Mouse (Mus musculus): Measurements from ENCODE around the gene Ube4b. TPM values are rescaled to one million over a fixed set of nuclear protein-coding genes. Genes with fewer than 3 reads are reported as not detected.

Gene Ube4b
- polyA plus RNA-seq, 1 experiment from 2014 or later = 56.5 TPM

DNA sequence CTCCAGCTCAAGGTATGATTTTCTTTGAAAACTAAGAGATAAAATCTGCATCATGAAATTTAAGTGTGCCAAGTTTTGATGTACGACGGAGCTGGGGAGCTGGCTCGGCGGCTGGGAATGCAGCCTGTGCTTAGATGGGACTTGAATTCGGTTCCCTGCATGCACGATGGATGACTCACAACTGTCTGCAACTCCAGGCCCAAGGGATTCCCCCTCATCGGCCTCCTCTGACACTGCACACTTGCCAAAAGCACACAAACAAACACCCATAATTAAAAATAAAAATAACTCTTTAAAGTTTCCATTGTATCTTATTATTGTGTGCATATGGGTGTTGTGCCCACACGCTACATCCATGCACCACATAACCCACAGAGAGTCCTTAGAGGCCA is 25.0 kb downstream of the Ube4b start:
- Histone ChIP-seq H3K9ac (no peak overlapping the region), H3K27me3 (no peaks in the 10 kb centered on the region), H3K9me3 (no peaks in the 10 kb centered on the region), H3K4me1 (replicated peaks) (peaks cover 45% of the 10 kb centered on the region), H3K4me2 (no peak overlapping the region), H3K4me3 (no peak overlapping the region), H3K36me3 (peaks cover 22% of the 10 kb centered on the region), H3K27ac (no peak overlapping the region)
- no peak for ATAC-seq (ENCODE audit: low FRiP score)
- 87% methylated on average over 8 of the region's 8 CpGs for WGBS

DNA sequence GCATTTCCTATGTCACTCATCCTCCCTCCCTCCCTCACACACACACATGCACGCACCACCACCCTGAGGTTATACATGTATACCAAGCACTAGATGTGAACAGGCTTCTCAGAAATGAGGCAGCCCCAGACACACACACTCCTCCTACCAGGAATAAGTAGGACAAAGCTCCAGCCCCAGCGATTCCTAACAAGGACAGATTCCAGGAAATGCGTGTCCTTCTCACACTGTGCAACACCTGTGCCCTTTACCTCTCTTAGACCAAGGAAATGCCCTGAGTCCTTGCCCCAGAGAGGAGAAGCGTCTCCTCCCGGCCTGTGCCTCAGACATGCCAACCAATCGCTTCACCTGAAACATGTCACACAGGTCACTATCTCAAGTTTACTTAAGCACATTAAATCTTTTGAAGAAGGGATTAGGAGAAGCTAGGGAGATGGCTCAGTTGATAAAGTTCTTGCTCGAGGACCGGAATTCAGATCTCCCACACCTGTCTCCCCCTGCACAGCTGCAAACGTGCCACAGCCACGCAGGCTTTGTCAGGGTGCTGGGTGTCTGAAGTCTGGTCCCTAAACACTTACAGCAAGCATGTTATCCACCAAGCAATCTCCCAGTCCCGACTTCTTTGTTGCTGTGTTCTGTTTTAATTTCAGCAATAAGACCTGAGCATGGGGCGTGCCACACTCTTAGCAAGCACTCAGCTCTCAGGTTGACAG is 25.5 kb downstream of the Ube4b start:
- H3K4me1 ChIP-seq (replicated peaks) = peaks cover 44% of the 10 kb centered on the region
- H3K4me3 ChIP-seq = no peak overlapping the region
- no peak overlapping the region for H3K9ac ChIP-seq
- H3K4me2 ChIP-seq = no peak overlapping the region
- peak overlapping the region; percentile 4; the same call in 1 of the 2 replicates for H3K27ac ChIP-seq
- 90% methylated on average over 12 of the region's 12 CpGs for WGBS
- peaks cover 23% of the 10 kb centered on the region for H3K36me3 ChIP-seq
- no peaks in the 10 kb centered on the region for H3K9me3 ChIP-seq
- H3K27me3 ChIP-seq = no peaks in the 10 kb centered on the region
- no peak for ATAC-seq (ENCODE audit: low FRiP score)

DNA sequence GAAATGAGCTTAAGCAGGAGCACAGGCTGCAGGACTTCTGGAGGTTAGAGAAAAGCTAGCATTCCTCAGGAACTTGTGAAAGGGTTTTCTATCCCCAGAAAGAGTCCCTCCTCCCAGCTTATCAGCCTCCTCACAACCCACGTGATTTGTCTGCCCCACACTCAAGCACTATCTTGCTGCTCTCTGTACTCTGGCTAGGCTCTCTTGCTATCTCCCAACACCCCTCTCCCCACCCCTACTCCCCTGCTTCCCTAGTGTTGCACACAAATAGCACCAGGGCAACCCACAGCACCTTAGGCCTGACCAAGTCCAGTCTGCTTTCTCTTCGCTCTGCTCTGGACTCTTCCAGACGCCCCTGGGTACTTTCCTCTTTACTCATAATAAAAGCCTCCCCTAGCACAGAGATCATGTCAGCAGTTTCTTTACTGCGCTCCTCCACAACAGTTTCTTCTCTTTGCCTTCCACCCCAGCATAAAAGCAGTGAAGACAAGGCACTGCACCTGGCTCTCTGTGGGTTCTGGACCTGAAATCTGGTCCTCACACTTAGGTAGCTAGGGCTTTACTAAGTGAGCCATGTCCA is 27.1 kb downstream of the Ube4b start:
- no peak overlapping the region for H3K9ac ChIP-seq
- H3K27ac ChIP-seq = peak overlapping the region; percentile 13; the same call in 1 of the 2 replicates
- no peak overlapping the region for H3K4me3 ChIP-seq
- ATAC-seq (ENCODE audit: low FRiP score) = no peak
- H3K9me3 ChIP-seq = no peaks in the 10 kb centered on the region
- no peak overlapping the region for H3K4me2 ChIP-seq
- peaks cover 23% of the 10 kb centered on the region for H3K36me3 ChIP-seq
- H3K4me1 ChIP-seq (replicated peaks) = peaks cover 30% of the 10 kb centered on the region
- 78% methylated on average over 4 of the region's 4 CpGs for WGBS
- no peaks in the 10 kb centered on the region for H3K27me3 ChIP-seq

- H3K4me1 ChIP-seq (replicated peaks) = peaks cover 21% of the 10 kb centered on the region
- no peak overlapping the region for H3K4me2 ChIP-seq
- no peak overlapping the region for H3K9ac ChIP-seq
- H3K4me3 ChIP-seq = no peak overlapping the region
- H3K9me3 ChIP-seq = no peaks in the 10 kb centered on the region
- H3K27ac ChIP-seq = no peak overlapping the region
- ATAC-seq (ENCODE audit: low FRiP score) = no peak
- WGBS = 91% methylated on average over 9 of the region's 9 CpGs
- H3K36me3 ChIP-seq = peaks cover 23% of the 10 kb centered on the region
- no peaks in the 10 kb centered on the region for H3K27me3 ChIP-seq
Observed at GRCm38 (mm10) chr4:149398181-149398735, 28.3 kb downstream of the Ube4b start.

DNA sequence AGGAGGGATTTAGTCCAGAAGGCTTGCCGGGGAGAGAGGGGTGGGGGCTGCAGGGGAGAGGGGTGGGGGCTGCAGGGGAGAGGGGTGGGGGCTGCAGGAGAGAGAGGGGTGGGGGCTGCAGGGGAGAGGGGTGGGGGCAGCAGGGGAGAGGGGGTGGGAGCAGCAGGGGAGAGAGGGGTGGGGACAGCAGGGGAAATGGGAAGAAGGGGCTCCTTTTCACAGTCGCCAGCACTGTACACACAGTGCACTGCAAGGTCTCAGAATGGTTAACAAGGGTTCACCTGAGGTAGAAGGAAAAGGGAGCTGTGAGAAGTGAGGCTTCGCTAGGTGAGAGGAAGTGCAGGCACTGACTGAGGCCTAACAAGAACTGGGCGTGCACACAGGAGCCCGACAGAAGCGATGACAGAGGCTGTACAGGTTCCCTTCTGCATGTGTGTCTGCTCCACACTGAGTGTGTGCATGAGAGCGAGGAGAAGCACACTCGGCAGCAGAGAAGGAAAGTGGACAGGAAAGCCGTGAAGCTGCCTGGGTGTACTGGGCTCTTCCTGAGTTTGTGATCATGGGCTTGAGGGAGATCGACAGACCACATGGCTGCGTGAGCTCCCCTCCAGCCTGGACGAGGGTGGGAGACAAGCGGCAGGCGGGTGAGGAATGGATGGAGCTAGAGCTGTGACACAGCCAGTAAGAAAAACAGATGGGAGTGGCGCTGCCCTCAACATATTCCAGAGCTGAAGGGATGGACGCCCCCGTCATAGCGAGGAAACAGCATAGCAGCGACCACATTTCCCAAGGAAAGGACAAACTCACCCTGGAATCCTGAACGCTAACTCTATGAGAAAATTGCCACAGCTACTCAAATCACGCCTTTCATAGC is 29.9 kb downstream of the Ube4b start:
- Histone ChIP-seq H3K9me3 (no peaks in the 10 kb centered on the region), H3K4me2 (no peak overlapping the region), H3K36me3 (peaks cover 35% of the 10 kb centered on the region), H3K4me1 (replicated peaks) (peaks cover 31% of the 10 kb centered on the region), H3K27me3 (no peaks in the 10 kb centered on the region), H3K27ac (peak overlapping the region; percentile 72), H3K4me3 (no peak overlapping the region), H3K9ac (no peak overlapping the region)
- WGBS = 67% methylated on average over 21 of the region's 21 CpGs
- no peak for ATAC-seq (ENCODE audit: low FRiP score)

DNA sequence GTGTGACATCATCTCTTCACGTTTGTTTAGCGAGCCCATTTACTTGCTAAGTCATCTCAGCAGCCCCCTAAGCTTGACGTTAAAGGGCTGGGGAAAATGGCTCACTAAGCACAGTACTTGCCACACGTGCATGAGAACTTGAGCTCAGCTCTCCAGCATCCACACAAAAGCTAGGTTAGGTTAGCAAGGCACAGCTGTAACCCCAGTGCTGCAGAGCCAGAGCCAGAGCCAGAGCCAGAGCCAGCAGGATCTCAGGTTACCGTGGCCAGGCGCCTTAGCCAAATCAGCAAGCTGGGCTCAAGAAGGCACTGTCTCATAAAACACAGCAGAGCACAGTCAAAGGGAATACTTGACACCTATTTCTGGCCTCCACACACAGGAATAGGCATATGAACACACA is 31.0 kb downstream of the Ube4b start:
- Histone ChIP-seq H3K4me3 (no peak overlapping the region), H3K9me3 (no peaks in the 10 kb centered on the region), H3K4me2 (no peak overlapping the region), H3K27me3 (no peaks in the 10 kb centered on the region), H3K9ac (no peak overlapping the region), H3K4me1 (replicated peaks) (peaks cover 27% of the 10 kb centered on the region), H3K36me3 (peaks cover 41% of the 10 kb centered on the region), H3K27ac (0 out of 2 replicates have a peak overlapping the region, but pooled peaks have one; percentile 35)
- WGBS = 80% methylated on average over 6 of the region's 6 CpGs
- no peak for ATAC-seq (ENCODE audit: low FRiP score)

DNA sequence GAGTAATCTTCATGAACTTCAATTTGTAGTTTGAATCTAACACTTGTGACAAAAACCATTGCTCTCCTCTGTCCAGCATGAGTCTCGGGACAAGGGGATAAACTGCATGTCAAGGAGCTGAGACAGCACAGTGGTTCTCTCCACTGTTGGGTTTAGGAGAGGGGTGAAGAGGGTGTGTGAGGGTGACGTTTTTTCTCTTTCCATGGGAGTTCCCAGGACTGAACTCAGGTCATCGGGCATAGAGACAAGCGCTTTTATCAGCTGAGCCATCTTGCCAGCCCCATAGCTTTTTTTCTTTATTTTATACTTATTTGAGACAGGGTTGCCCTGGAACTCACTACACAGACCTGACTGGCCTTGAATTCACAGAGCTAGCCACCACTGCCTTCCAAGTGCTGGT is 32.3 kb downstream of the Ube4b start:
- 85% methylated on average over 4 of the region's 4 CpGs for WGBS
- H3K9ac ChIP-seq = no peak overlapping the region
- no peak overlapping the region for H3K4me3 ChIP-seq
- no peak overlapping the region for H3K4me2 ChIP-seq
- peaks cover 46% of the 10 kb centered on the region for H3K36me3 ChIP-seq
- no peaks in the 10 kb centered on the region for H3K27me3 ChIP-seq
- H3K9me3 ChIP-seq = no peaks in the 10 kb centered on the region
- no peak for ATAC-seq (ENCODE audit: low FRiP score)
- H3K27ac ChIP-seq = no peak overlapping the region
- H3K4me1 ChIP-seq (replicated peaks) = peaks cover 22% of the 10 kb centered on the region

- 86% methylated on average over 12 of the region's 12 CpGs for WGBS
- no peak for ATAC-seq (ENCODE audit: low FRiP score)
- Histone ChIP-seq H3K27ac (no peak overlapping the region), H3K36me3 (peaks cover 43% of the 10 kb centered on the region), H3K9me3 (no peaks in the 10 kb centered on the region), H3K4me3 (no peak overlapping the region), H3K9ac (no peak overlapping the region), H3K27me3 (no peaks in the 10 kb centered on the region), H3K4me2 (no peak overlapping the region), H3K4me1 (replicated peaks) (peaks cover 22% of the 10 kb centered on the region)
Observed at GRCm38 (mm10) chr4:149393311-149393995, 33.1 kb downstream of the Ube4b start.

DNA sequence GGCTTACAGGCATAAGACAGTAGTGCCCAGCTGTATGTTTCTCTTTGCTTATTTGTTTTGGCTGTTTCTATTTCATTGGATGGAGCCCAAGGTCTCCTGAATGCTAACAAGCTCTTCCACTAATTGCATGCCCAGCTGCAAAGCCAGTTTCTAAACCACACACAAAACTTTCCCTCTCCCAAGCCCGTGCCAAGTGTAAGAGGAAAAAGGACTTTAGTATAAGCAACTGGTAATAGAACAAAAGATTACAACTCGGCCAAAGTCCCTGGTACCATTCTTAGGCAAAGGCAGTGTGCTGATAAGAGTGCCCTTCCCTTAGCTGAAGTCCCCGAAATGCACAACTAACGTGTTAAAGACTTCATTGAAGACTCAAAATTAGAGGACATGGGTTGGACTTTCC is 34.2 kb downstream of the Ube4b start:
- ATAC-seq (ENCODE audit: low FRiP score) = no peak
- Histone ChIP-seq H3K27me3 (no peaks in the 10 kb centered on the region), H3K27ac (no peak overlapping the region), H3K4me1 (replicated peaks) (peaks cover 22% of the 10 kb centered on the region), H3K9ac (no peak overlapping the region), H3K4me3 (no peak overlapping the region), H3K36me3 (peaks cover 33% of the 10 kb centered on the region), H3K9me3 (no peaks in the 10 kb centered on the region), H3K4me2 (no peak overlapping the region)
- 85% methylated on average over 4 of the region's 4 CpGs for WGBS

GRCm38 (mm10) chr4:149381001-149381400 is 45.5 kb downstream of the Ube4b start:
- WGBS = 85% methylated on average over 7 of the region's 7 CpGs
- Histone ChIP-seq H3K4me3 (no peak overlapping the region), H3K9me3 (no peaks in the 10 kb centered on the region), H3K27ac (peak overlapping the region; percentile 40; the same call in 1 of the 2 replicates), H3K36me3 (peaks cover 87% of the 10 kb centered on the region), H3K4me2 (no peak overlapping the region), H3K27me3 (no peaks in the 10 kb centered on the region), H3K4me1 (replicated peaks) (peaks cover 11% of the 10 kb centered on the region), H3K9ac (no peak overlapping the region)
- no peak for ATAC-seq (ENCODE audit: low FRiP score)

- H3K27ac ChIP-seq = peak overlapping the region; percentile 76; the same call in 1 of the 2 replicates
- H3K27me3 ChIP-seq = no peaks in the 10 kb centered on the region
- ATAC-seq (ENCODE audit: low FRiP score) = no peak
- H3K9me3 ChIP-seq = no peaks in the 10 kb centered on the region
- peaks cover 77% of the 10 kb centered on the region for H3K36me3 ChIP-seq
- H3K9ac ChIP-seq = no peak overlapping the region
- H3K4me1 ChIP-seq (replicated peaks) = peaks cover 11% of the 10 kb centered on the region
- WGBS = 92% methylated on average over 17 of the region's 17 CpGs
- H3K4me2 ChIP-seq = no peak overlapping the region
- H3K4me3 ChIP-seq = no peak overlapping the region
Observed at GRCm38 (mm10) chr4:149379881-149380280, 46.7 kb downstream of the Ube4b start.

- Histone ChIP-seq H3K27ac (peak overlapping the region; percentile 76), H3K9ac (no peak overlapping the region), H3K27me3 (no peaks in the 10 kb centered on the region), H3K36me3 (peaks cover 77% of the 10 kb centered on the region), H3K4me3 (no peak overlapping the region), H3K4me2 (no peak overlapping the region), H3K4me1 (replicated peaks) (peaks cover 11% of the 10 kb centered on the region), H3K9me3 (no peaks in the 10 kb centered on the region)
- 63% methylated on average over 8 of the region's 8 CpGs for WGBS
- no peak for ATAC-seq (ENCODE audit: low FRiP score)
Observed at GRCm38 (mm10) chr4:149378819-149379218, 47.7 kb downstream of the Ube4b start.
